Mouse (Mus musculus) heart, postnatal 0 days (tissue): ENCODE data around the gene Cyld.

Experiments
- CTCF ChIP-seq: IDR thresholded peaks from 2 replicates; pipeline ENCODE4 v1.5.1; 2016; ENCODE audit warnings: antibody characterized with exemption, control low read depth, low read depth
- EP300 ChIP-seq: IDR thresholded peaks from 2 replicates; pipeline ENCODE4 v1.6.1; 2016; ENCODE audit warnings: antibody characterized with exemption, low read depth

GRCm38 (mm10) chr8:88664947-88665346, 31.9 kb upstream of the Cyld start:
- TF ChIP-seq CTCF (no peak), EP300 (no peak)
